Mouse (Mus musculus): ENCODE results near the gene Cep19.

The Cep19 gene

DNA sequence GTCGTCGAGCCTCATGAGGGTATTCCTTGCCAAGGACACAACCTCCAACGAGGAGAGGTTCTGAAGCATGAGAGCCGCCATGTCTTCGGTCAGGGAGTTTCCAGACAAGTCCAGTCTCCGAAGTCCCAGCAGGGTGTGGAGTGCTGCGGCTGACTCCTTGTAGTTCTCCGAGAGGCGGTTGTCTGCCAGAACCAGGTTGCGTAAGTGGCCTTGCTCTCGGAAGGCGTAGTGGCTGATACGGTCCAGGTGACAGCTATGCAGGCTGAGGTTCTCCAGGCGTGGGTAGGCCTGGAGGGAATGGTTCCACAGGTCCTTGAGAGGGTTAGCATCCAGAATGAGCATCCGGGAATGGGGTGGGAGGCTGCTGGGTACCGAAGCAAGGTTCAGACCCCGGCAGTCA, 45.0 kb downstream of the Cep19 start:
- no peak for DNase-seq (ENCODE audit: low read depth, low spot score)

DNA sequence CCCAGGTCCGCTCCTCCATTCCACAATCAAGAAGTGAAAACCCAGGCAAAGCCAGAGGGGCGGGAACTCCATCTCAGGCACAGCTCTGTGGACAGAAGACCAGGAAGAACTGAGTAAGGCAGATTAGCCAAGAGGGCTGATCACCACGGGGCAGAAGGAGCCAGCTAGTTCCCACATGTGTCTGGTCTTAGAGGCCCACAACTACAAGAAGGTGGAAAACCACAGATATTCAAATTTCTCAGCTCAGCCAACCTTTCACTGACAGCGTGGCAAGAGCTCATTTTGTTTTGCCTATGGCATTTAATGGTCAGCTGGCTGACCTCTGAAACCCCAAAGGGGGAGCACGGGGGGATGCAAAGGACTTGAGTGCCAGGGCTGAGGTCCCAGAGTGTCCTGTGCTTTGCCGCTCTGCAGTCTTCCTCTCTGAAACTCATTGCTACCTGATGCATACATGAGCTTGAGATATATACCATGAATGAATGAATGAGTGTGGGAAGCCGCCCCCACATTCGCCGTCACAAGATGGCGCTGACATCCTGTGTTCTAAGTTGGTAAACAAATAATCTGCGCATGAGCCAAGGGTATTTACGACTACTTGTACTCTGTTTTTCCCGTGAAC, 48.1 kb downstream of the Cep19 start:
- DNase-seq (ENCODE audit: low read depth, low spot score), result no peak

DNA sequence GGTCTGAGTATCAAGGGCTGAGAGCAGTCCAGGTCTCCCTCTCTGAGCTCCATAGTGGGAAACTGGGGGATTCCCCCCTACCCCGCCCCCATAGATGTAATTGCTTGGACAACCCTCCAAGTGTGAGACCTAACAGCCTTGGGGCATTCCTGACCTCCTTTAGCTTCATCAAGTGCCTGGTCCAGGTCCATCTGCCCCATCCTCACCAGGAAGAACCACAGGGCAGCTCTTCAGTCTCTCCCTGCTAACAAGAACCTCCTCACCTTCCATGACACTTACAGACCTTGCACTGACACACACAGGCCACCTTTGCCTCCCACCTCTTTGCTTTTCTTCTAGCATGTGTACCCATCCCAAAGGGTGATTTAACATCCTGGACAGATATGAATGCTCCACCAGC, 54.4 kb downstream of the Cep19 start:
- DNase-seq (ENCODE audit: low read depth, low spot score), result no peak

DNA sequence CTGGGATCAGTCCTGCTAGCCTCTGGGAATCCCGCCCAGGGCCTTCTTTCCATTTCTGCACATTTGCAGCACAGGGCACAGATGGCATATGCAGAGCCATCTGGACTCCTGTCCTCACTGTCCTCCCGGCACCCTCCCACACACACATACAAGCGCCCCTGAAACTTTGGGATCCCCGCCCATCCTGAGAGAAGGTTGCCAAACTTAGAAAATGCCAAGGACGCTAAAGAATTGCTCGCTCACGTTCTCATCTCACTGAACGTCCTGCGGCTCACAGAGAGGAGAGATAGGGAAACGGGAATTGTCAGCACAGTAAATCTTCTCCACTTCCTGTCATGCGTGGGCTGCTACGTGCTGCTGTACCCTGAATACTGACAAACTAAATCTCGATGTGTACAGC, 54.8 kb downstream of the Cep19 start:
- no peak for DNase-seq (ENCODE audit: low read depth, low spot score)

DNA sequence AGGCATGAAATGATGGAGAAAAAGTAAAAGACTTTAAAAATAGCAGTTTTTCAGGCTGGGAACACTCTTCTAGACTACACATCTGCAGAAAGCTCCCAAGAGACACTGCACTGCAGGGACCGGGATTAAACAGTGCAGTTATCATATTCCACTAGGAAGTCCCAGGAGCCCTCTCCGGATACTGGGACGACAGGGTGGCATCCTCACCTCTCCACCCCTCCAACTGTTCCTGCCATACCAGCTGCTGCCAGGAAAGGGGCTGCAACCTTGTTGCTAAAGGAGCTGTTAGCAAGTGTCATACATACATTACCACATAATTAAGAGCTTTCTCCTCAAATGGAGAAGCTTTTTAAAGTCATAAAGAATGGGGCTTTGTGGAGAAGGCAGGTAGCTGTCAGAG, 57.1 kb downstream of the Cep19 start:
- no peak for DNase-seq (ENCODE audit: low read depth, low spot score)

DNA sequence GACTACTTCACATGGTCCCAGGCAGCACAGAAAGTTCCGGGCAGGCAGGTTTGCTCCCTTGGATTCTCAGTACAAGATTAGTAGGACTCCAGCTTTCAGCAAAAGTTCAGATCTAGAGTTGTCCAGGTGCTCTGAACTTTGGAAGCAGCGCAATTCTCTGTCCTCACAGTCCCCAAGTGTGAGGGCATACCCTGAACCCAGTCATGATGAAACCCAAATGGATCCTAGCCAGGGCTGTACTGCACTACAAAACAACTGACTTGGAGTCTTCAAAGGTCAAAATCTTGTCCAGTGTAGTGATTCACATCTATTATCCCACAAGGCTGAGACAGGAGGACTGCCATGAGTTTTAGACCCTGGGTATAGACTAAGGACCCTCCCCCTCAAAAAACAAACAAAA, 57.8 kb downstream of the Cep19 start:
- DNase-seq (ENCODE audit: low read depth, low spot score), result no peak

All from CD4-positive helper T cell, adult 2 months (primary cell).